Mouse (Mus musculus) CH12.LX (cell line): ENCODE data around the gene Fgfr2.

ENCODE experiments used
- CTCF ChIP-seq, 2 experiments: IDR thresholded peaks in 1 of 2; conservative IDR thresholded peaks in 1 of 2; 2 replicates each; pipeline ENCODE4 v1.5.1; 2011 to 2012; ENCODE audit warnings: low read depth in 2 of 2, low read length in 2 of 2, improper control_type of control experiment in 1 of 2, inconsistent platforms in 1 of 2, mild to moderate bottlenecking in 1 of 2, moderate library complexity in 1 of 2
- E2F4 ChIP-seq: IDR thresholded peaks from 2 replicates; pipeline ENCODE4 v1.6.1; 2011; ENCODE audit warnings: low read depth, low read length, improper control_type of control experiment; ENCODE audit not compliant: insufficient replicate concordance
- HCFC1 ChIP-seq: IDR thresholded peaks from 2 replicates; pipeline ENCODE4 v1.6.1; 2012; ENCODE audit warnings: low read depth, mild to moderate bottlenecking, inconsistent platforms, low read length, improper control_type of control experiment
- MXI1 ChIP-seq: IDR thresholded peaks from 2 replicates; pipeline ENCODE4 v1.6.1; 2011; ENCODE audit warnings: mild to moderate bottlenecking, low read depth, low read length, improper control_type of control experiment
- POLR2A ChIP-seq: IDR thresholded peaks from 2 replicates; pipeline ENCODE4 v1.6.1; 2011; ENCODE audit warnings: low read depth, mild to moderate bottlenecking, improper control_type of control experiment, low read length
- RAD21 ChIP-seq: IDR thresholded peaks from 2 replicates; pipeline ENCODE4 v1.6.1; 2011; ENCODE audit warnings: low read depth, mild to moderate bottlenecking, low read length, improper control_type of control experiment, moderate library complexity
- USF1 ChIP-seq: IDR thresholded peaks from 2 replicates; pipeline ENCODE4 v1.6.1; 2014; ENCODE audit warnings: low read depth, mild to moderate bottlenecking, inconsistent platforms, low read length, improper control_type of control experiment

DNA sequence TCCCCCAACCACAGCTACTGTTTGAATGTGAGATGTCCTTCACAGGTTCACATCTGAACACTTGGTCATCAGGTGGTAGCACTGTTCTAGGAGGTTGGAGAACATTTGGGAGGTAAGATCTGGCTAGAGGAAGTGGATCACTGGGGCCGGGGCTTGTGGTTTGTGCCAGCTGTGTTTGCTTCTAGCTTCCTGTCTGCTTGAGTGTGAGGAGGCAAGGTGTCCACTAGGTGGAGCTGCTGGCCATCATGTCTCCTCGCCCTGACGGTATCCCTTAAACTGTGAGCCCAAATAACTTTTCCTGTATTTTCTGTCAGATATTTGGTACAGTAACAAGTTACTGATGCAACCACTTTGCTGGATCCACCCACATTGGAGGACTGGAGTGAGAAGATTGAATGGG lies 1653.6 kb downstream of the Fgfr2 start:
- TF ChIP-seq RAD21, result peak; percentile 57
- peak; percentile 28 to 68; a peak in 2 of 4 replicates for TF ChIP-seq CTCF (conservative IDR thresholded peaks at IDR 0.05 in 1 of 2, IDR thresholded peaks at IDR 0.05 in 1 of 2; ENCODE audit: low read depth in 2 of 2, low read length in 2 of 2)
- TF ChIP-seq E2F4, result no peak
- TF ChIP-seq USF1, result no peak
- no peak for TF ChIP-seq POLR2A
- TF ChIP-seq HCFC1, result no peak
- TF ChIP-seq MXI1, result no peak
